Mouse (Mus musculus): ENCODE data around the gene Gm20696. TPM values are rescaled to one million over a fixed set of nuclear protein-coding genes. Genes with fewer than 3 reads are reported as not detected.

Gene Gm20696
- polyA plus RNA-seq, 1 experiment from 2014 or later, result 3.2 TPM

DNA sequence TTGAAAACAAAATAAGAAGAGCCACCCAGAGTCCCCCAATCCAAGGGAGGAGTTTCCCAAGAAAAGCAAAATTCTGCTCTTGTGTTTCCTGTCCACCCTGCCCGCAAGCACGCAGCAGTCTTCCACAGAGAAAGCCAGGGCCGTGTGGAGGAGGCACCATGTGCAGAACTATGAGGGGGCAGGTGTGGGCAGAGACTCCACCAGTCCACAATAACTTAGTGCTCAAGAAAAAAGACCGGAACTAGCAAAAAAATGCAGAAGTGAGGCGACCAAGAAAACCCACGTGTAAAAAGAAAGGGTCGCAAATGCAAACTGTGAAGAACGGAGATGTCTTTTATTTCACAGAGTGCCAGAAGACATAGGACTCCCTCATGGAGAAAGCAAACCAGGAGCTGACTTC is 371.1 kb downstream of the Gm20696 start:
- Histone ChIP-seq H3K4me1 (0 out of 2 replicates have a peak, but pooled peaks cover 3% of the 10 kb centered on the region), H3K9me3 (replicated peaks) (no peaks in the 10 kb centered on the region), H3K27ac (replicated peaks) (no peak overlapping the region), H3K4me3 (no peak overlapping the region), H3K27me3 (ENCODE audit: low read depth, poor library complexity, severe bottlenecking) (no peaks in the 10 kb centered on the region), H3K36me3 (no peaks in the 10 kb centered on the region)
- 88% methylated on average over 8 of the region's 8 CpGs for WGBS
- no peak for DNase-seq (ENCODE audit: low spot score)

- H3K4me1 ChIP-seq, result peaks cover 10% of the 10 kb centered on the region
- no peaks in the 10 kb centered on the region for H3K36me3 ChIP-seq
- WGBS, result 91% methylated on average over 4 of the region's 4 CpGs
- H3K4me3 ChIP-seq, result no peak overlapping the region
- H3K27ac ChIP-seq (replicated peaks), result no peak overlapping the region
- no peak for DNase-seq (ENCODE audit: low spot score)
- no peaks in the 10 kb centered on the region for H3K9me3 ChIP-seq (replicated peaks)
- H3K27me3 ChIP-seq (ENCODE audit: low read depth, poor library complexity, severe bottlenecking), result no peaks in the 10 kb centered on the region; the same call in 1 of the 2 replicates
Observed at GRCm38 (mm10) chr6:99289220-99289619, 377.4 kb downstream of the Gm20696 start.

GRCm38 (mm10) chr6:99285026-99285425 is 381.6 kb downstream of the Gm20696 start:
- no peaks in the 10 kb centered on the region for H3K9me3 ChIP-seq (replicated peaks)
- WGBS, result 76% methylated on average over 3 of the region's 3 CpGs
- H3K4me1 ChIP-seq, result peaks cover 25% of the 10 kb centered on the region
- no peak overlapping the region for H3K27ac ChIP-seq (replicated peaks)
- H3K27me3 ChIP-seq (ENCODE audit: low read depth, poor library complexity, severe bottlenecking), result no peaks in the 10 kb centered on the region; the same call in 1 of the 2 replicates
- no peaks in the 10 kb centered on the region for H3K36me3 ChIP-seq
- H3K4me3 ChIP-seq, result no peak overlapping the region
- no peak for DNase-seq (ENCODE audit: low spot score)

DNA sequence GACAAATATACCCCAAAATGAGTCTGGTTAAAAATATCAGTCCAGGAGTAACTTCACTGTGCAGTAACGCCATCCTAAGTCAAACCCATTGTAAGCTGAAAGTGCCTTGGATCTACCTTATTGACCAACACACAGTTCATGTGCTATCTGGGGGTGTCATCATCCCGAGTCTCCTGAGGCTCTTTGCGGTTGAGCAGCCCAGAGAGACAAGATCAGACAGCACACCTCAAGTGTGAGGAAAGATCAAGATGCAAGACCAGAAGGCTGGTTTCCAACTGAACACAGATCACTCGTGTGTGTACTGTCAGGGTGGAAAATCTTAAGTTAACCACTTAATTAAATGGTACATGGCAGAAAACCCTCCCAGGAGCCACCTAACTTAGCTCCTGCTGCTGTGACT is 382.6 kb downstream of the Gm20696 start:
- no peaks in the 10 kb centered on the region for H3K36me3 ChIP-seq
- H3K4me1 ChIP-seq, result peaks cover 25% of the 10 kb centered on the region
- no peak for DNase-seq (ENCODE audit: low spot score)
- no peaks in the 10 kb centered on the region; the same call in 1 of the 2 replicates for H3K27me3 ChIP-seq (ENCODE audit: low read depth, poor library complexity, severe bottlenecking)
- H3K4me3 ChIP-seq, result no peak overlapping the region
- H3K27ac ChIP-seq (replicated peaks), result no peak overlapping the region
- no peaks in the 10 kb centered on the region for H3K9me3 ChIP-seq (replicated peaks)
- WGBS, result 85% methylated on average over 4 of the region's 4 CpGs

GRCm38 (mm10) chr6:99282866-99283657 is 383.5 kb downstream of the Gm20696 start:
- H3K36me3 ChIP-seq, result no peaks in the 10 kb centered on the region
- peaks cover 25% of the 10 kb centered on the region for H3K4me1 ChIP-seq
- DNase-seq (ENCODE audit: low spot score), result peak; percentile 38
- no peak overlapping the region; the same call in 1 of the 2 replicates for H3K27ac ChIP-seq (replicated peaks)
- H3K27me3 ChIP-seq (ENCODE audit: low read depth, poor library complexity, severe bottlenecking), result no peaks in the 10 kb centered on the region; the same call in 1 of the 2 replicates
- 63% methylated on average over 15 of the region's 15 CpGs for WGBS
- no peaks in the 10 kb centered on the region for H3K9me3 ChIP-seq (replicated peaks)
- no peak overlapping the region for H3K4me3 ChIP-seq

DNA sequence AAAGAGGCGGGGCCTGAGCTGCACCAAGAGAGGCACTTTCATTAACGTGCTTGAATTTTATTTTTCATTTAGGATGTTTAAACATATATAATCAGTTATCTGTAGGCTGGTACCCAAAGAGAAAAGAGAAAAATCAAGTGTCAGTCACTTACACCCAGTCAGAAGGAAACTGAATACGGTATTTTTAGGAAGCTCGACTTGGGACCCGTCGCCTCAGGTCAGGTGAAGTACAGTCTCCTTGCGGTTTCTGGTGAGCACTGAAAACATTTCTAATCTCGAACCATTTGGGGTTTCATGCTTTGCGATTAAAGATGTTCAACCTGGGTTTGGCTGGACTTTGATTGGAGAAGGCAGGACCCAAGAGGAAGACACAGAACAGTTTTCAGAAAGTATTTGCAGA is 385.2 kb downstream of the Gm20696 start:
- no peaks in the 10 kb centered on the region for H3K9me3 ChIP-seq (replicated peaks)

DNA sequence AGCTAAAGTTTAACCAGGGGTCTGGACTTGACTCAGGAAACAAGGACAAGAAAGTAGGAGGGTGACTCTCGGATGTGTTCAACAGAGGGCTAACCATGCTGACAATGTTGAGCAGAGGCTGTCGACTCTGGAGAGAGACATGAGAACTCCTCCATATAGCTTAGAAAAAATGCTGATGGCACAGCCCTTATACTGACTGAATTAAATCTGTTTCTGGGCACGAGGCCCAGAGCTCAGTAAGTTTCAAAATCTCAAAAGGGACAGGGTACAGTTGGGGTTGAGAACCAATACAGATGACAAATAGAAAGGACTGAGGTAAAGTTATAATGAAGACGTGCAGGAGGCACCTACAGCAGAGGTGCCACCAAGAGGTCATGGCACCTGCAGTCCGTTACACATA is 386.0 kb downstream of the Gm20696 start:
- H3K4me3 ChIP-seq, result no peak overlapping the region
- no peak overlapping the region for H3K27ac ChIP-seq (replicated peaks)

More for the DNA sequence above, 385.2 kb downstream of the Gm20696 start:
- Histone ChIP-seq H3K27ac (replicated peaks) (no peak overlapping the region), H3K4me1 (peaks cover 31% of the 10 kb centered on the region), H3K4me3 (no peak overlapping the region), H3K27me3 (ENCODE audit: low read depth, poor library complexity, severe bottlenecking) (no peaks in the 10 kb centered on the region; the same call in 1 of the 2 replicates), H3K36me3 (no peaks in the 10 kb centered on the region)
- no peak for DNase-seq (ENCODE audit: low spot score)
- WGBS, result 96% methylated on average over 9 of the region's 9 CpGs

GRCm38 (mm10) chr6:99277251-99277650 is 389.3 kb downstream of the Gm20696 start:
- H3K4me1 ChIP-seq, result peaks cover 5% of the 10 kb centered on the region; the same call in 1 of the 2 replicates
- H3K27me3 ChIP-seq (ENCODE audit: low read depth, poor library complexity, severe bottlenecking), result no peaks in the 10 kb centered on the region
- H3K27ac ChIP-seq (replicated peaks), result no peak overlapping the region
- H3K4me3 ChIP-seq, result no peak overlapping the region
- WGBS, result 89% methylated on average over 1 of the region's 1 CpGs
- no peak for DNase-seq (ENCODE audit: low spot score)
- 0 out of 2 replicates have a peak, but pooled peaks cover 8% of the 10 kb centered on the region for H3K36me3 ChIP-seq
- no peaks in the 10 kb centered on the region for H3K9me3 ChIP-seq (replicated peaks)

More for the DNA sequence above, 386.0 kb downstream of the Gm20696 start:
- Histone ChIP-seq H3K36me3 (no peaks in the 10 kb centered on the region), H3K4me1 (peaks cover 31% of the 10 kb centered on the region), H3K27me3 (ENCODE audit: low read depth, poor library complexity, severe bottlenecking) (no peaks in the 10 kb centered on the region; the same call in 1 of the 2 replicates), H3K9me3 (replicated peaks) (no peaks in the 10 kb centered on the region)
- DNase-seq (ENCODE audit: low spot score), result no peak
- 85% methylated on average over 5 of the region's 5 CpGs for WGBS

GRCm38 (mm10) chr6:99276297-99276653 is 390.3 kb downstream of the Gm20696 start:
- Histone ChIP-seq H3K4me3 (no peak overlapping the region), H3K4me1 (peaks cover 12% of the 10 kb centered on the region; the same call in 1 of the 2 replicates), H3K9me3 (replicated peaks) (no peaks in the 10 kb centered on the region), H3K27ac (replicated peaks) (no peak overlapping the region), H3K27me3 (ENCODE audit: low read depth, poor library complexity, severe bottlenecking) (no peaks in the 10 kb centered on the region), H3K36me3 (0 out of 2 replicates have a peak, but pooled peaks cover 8% of the 10 kb centered on the region)
- WGBS, result 88% methylated on average over 7 of the region's 7 CpGs
- DNase-seq (ENCODE audit: low spot score), result no peak

- Histone ChIP-seq H3K36me3 (0 out of 2 replicates have a peak, but pooled peaks cover 8% of the 10 kb centered on the region), H3K9me3 (replicated peaks) (no peaks in the 10 kb centered on the region), H3K27ac (replicated peaks) (no peak overlapping the region), H3K4me1 (peaks cover 12% of the 10 kb centered on the region; the same call in 1 of the 2 replicates), H3K4me3 (no peak overlapping the region), H3K27me3 (ENCODE audit: low read depth, poor library complexity, severe bottlenecking) (no peaks in the 10 kb centered on the region)
- WGBS, result 80% methylated on average over 21 of the region's 21 CpGs
- no peak for DNase-seq (ENCODE audit: low spot score)
Observed at GRCm38 (mm10) chr6:99275381-99276296, 391.0 kb downstream of the Gm20696 start.

- Histone ChIP-seq H3K4me3 (no peak overlapping the region), H3K36me3 (0 out of 2 replicates have a peak, but pooled peaks cover 8% of the 10 kb centered on the region), H3K4me1 (peaks cover 14% of the 10 kb centered on the region; the same call in 1 of the 2 replicates), H3K9me3 (replicated peaks) (no peaks in the 10 kb centered on the region), H3K27me3 (ENCODE audit: low read depth, poor library complexity, severe bottlenecking) (no peaks in the 10 kb centered on the region), H3K27ac (replicated peaks) (no peak overlapping the region)
- 93% methylated on average over 5 of the region's 5 CpGs for WGBS
- DNase-seq (ENCODE audit: low spot score), result no peak
Observed at GRCm38 (mm10) chr6:99274667-99275066, 391.9 kb downstream of the Gm20696 start.

DNA sequence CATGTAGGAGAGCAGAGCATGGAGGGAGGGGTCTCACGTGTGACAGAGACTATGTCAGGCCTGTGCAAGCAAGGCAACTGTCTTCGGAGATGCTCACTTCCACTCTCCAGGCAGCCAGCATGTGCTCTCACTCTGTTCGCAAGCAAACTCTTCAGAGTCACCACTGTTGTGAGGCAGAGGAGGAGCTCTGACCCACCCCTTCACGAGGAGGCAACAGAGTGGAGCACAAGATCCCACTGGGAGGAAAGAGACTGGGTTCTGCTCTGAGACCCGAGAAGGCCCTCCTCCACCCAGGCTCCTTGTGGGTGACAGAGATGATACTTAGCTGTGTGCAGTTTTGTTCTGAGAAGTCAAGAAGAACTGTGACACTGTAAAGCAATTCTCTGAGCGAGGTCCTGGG is 392.4 kb downstream of the Gm20696 start:
- no peaks in the 10 kb centered on the region for H3K27me3 ChIP-seq (ENCODE audit: low read depth, poor library complexity, severe bottlenecking)
- H3K9me3 ChIP-seq (replicated peaks), result no peaks in the 10 kb centered on the region
- H3K27ac ChIP-seq (replicated peaks), result no peak overlapping the region
- no peak overlapping the region for H3K4me3 ChIP-seq
- H3K36me3 ChIP-seq, result 0 out of 2 replicates have a peak, but pooled peaks cover 8% of the 10 kb centered on the region
- no peak for DNase-seq (ENCODE audit: low spot score)
- 81% methylated on average over 6 of the region's 6 CpGs for WGBS
- H3K4me1 ChIP-seq, result peaks cover 14% of the 10 kb centered on the region; the same call in 1 of the 2 replicates

All from midbrain, embryonic 10.5 days (tissue).